In genomic region chr4:96559781-96560180, GRCm38 (mm10) we compare ENCODE assay signal across 24 mouse cellular contexts. TPM values are rescaled to one million over a fixed set of nuclear protein-coding genes. Genes with fewer than 3 reads are reported as not detected.
DNase-seq lines count a peak whose midpoint lies in the region; ATAC-seq and TF ChIP-seq lines count a peak whose summit lies in the region.
"Had no signal": no experiment of that assay in that cellular context is flagged by ENCODE, and none has a peak within 500 bp of the region (broad histone marks: within the 10 kb centered on the region; RNA-seq: fewer than 3 reads in every experiment).

No protein-coding gene starts in this region.

- ATAC-seq in forebrain, embryonic 14.5 days: no peak
- no peak for ATAC-seq in forebrain, embryonic 11.5 days (replicated peaks; ENCODE audit: low FRiP score)
- peak; percentile 74; the same call in 1 of the 2 replicates for ATAC-seq in forebrain, postnatal 0 days
- no peak for ATAC-seq in forebrain, embryonic 12.5 days (ENCODE audit: low FRiP score)
- ATAC-seq: CD4-positive, CD25-positive, alpha-beta regulatory T cell, adult 4 months; forebrain, embryonic 13.5 days had no signal

- 82% methylated on average over 1 of the region's 1 CpGs for WGBS in forebrain, embryonic 14.5 days
- WGBS in forebrain, embryonic 11.5 days: 71% methylated on average over 1 of the region's 1 CpGs
- 70% methylated on average over 1 of the region's 1 CpGs for WGBS in forebrain, postnatal 0 days
- WGBS in forebrain, embryonic 12.5 days: 79% methylated on average over 1 of the region's 1 CpGs

- H3K9me3 ChIP-seq in forebrain, embryonic 14.5 days (replicated peaks; ENCODE audit: control insufficient read depth, low read length): no peaks in the 10 kb centered on the region
- H3K9me3 ChIP-seq in forebrain, embryonic 11.5 days (ENCODE audit: control insufficient read depth, low read length): no peaks in the 10 kb centered on the region
- H3K9me3 ChIP-seq in forebrain, postnatal 0 days (ENCODE audit: low read length): no peaks in the 10 kb centered on the region
- no peaks in the 10 kb centered on the region for H3K9me3 ChIP-seq in forebrain, embryonic 12.5 days
- H3K9me3 ChIP-seq: embryonic facial prominence, embryonic 10.5 days; embryonic facial prominence, embryonic 12.5 days; forebrain, embryonic 13.5 days; G1E had no signal

- no peak overlapping the region for H3K27ac ChIP-seq in forebrain, embryonic 14.5 days (ENCODE audit: low read depth, low read length)
- H3K27ac ChIP-seq in forebrain, embryonic 11.5 days (ENCODE audit: low read depth, low read length): no peak overlapping the region
- no peak overlapping the region for H3K27ac ChIP-seq in forebrain, postnatal 0 days (ENCODE audit: low read depth, low read length)
- no peak overlapping the region for H3K27ac ChIP-seq in forebrain, embryonic 12.5 days
- H3K27ac ChIP-seq: embryonic facial prominence, embryonic 10.5 days; embryonic facial prominence, embryonic 12.5 days; forebrain, embryonic 13.5 days had no signal

- H3K4me3 ChIP-seq in forebrain, embryonic 14.5 days (ENCODE audit: low read depth, low read length): no peak overlapping the region
- H3K4me3 ChIP-seq in forebrain, embryonic 11.5 days (ENCODE audit: low read depth, low read length): no peak overlapping the region
- H3K4me3 ChIP-seq in forebrain, postnatal 0 days (ENCODE audit: low read depth, low read length): no peak overlapping the region
- H3K4me3 ChIP-seq in forebrain, embryonic 12.5 days (replicated peaks): no peak overlapping the region
- H3K4me3 ChIP-seq: embryonic facial prominence, embryonic 10.5 days; embryonic facial prominence, embryonic 12.5 days; forebrain, embryonic 13.5 days had no signal

- no peak overlapping the region for H3K9ac ChIP-seq in forebrain, embryonic 14.5 days (ENCODE audit: low read length)
- H3K9ac ChIP-seq in forebrain, embryonic 11.5 days (ENCODE audit: low read length): no peak overlapping the region
- H3K9ac ChIP-seq in forebrain, postnatal 0 days: no peak overlapping the region
- H3K9ac ChIP-seq in forebrain, embryonic 12.5 days: no peak overlapping the region
- H3K9ac ChIP-seq: embryonic facial prominence, embryonic 12.5 days; forebrain, embryonic 13.5 days had no signal

- TF ChIP-seq CTCF in forebrain, postnatal 0 days (IDR thresholded peaks at IDR 0.05; ENCODE audit: low read depth): no peak

- H3K36me3 ChIP-seq in forebrain, embryonic 14.5 days (ENCODE audit: control insufficient read depth, insufficient read depth, low read length): no peaks in the 10 kb centered on the region
- no peaks in the 10 kb centered on the region for H3K36me3 ChIP-seq in forebrain, embryonic 11.5 days (ENCODE audit: control insufficient read depth, insufficient read depth, low read length)
- H3K36me3 ChIP-seq in forebrain, postnatal 0 days (ENCODE audit: insufficient read depth): no peaks in the 10 kb centered on the region
- no peaks in the 10 kb centered on the region for H3K36me3 ChIP-seq in forebrain, embryonic 12.5 days (replicated peaks)
- H3K36me3 ChIP-seq: embryonic facial prominence, embryonic 10.5 days; embryonic facial prominence, embryonic 12.5 days; G1E had no signal

- no peaks in the 10 kb centered on the region for H3K4me1 ChIP-seq in forebrain, embryonic 14.5 days (ENCODE audit: control insufficient read depth, insufficient read depth, low read length)
- H3K4me1 ChIP-seq in forebrain, embryonic 11.5 days (replicated peaks; ENCODE audit: control insufficient read depth, insufficient read depth, low read length): no peaks in the 10 kb centered on the region
- H3K4me1 ChIP-seq in forebrain, postnatal 0 days (ENCODE audit: insufficient read depth): no peaks in the 10 kb centered on the region
- H3K4me1 ChIP-seq in forebrain, embryonic 12.5 days: no peaks in the 10 kb centered on the region
- H3K4me1 ChIP-seq: embryonic facial prominence, embryonic 10.5 days; embryonic facial prominence, embryonic 12.5 days; forebrain, embryonic 13.5 days had no signal

- H3K4me2 ChIP-seq in forebrain, embryonic 14.5 days (ENCODE audit: low read length): no peak overlapping the region
- no peak overlapping the region for H3K4me2 ChIP-seq in forebrain, embryonic 11.5 days (ENCODE audit: low read depth, low read length, severe bottlenecking)
- no peak overlapping the region for H3K4me2 ChIP-seq in forebrain, postnatal 0 days (ENCODE audit: low read depth)
- no peak overlapping the region for H3K4me2 ChIP-seq in forebrain, embryonic 12.5 days
- H3K4me2 ChIP-seq: embryonic facial prominence, embryonic 12.5 days; forebrain, embryonic 13.5 days had no signal

- no peaks in the 10 kb centered on the region for H3K27me3 ChIP-seq in forebrain, embryonic 14.5 days (replicated peaks; ENCODE audit: control insufficient read depth, insufficient read depth, low read length)
- H3K27me3 ChIP-seq in forebrain, embryonic 11.5 days (ENCODE audit: control insufficient read depth, insufficient read depth, low read length): no peaks in the 10 kb centered on the region
- no peaks in the 10 kb centered on the region for H3K27me3 ChIP-seq in forebrain, postnatal 0 days (ENCODE audit: insufficient read depth, low read length)
- no peaks in the 10 kb centered on the region for H3K27me3 ChIP-seq in forebrain, embryonic 12.5 days
- H3K27me3 ChIP-seq: CH12.LX; embryonic facial prominence, embryonic 12.5 days; forebrain, embryonic 13.5 days had no signal

- DNase-seq in forebrain, embryonic 14.5 days (ENCODE audit: low spot score): peak; percentile 4
- no peak for DNase-seq in forebrain, embryonic 11.5 days (ENCODE audit: low spot score)
- DNase-seq in forebrain, postnatal 0 days: no peak
- DNase-seq in retina, postnatal 1 day: peak; percentile 43
- DNase-seq in retina, embryonic 14.5 days (ENCODE audit: low spot score): no peak
- no peak for DNase-seq in spleen, postnatal 36 days (ENCODE audit: low spot score in 2 of 2)
- DNase-seq: adrenal gland, adult 2 months; adrenal gland, postnatal 10 days; adrenal gland, postnatal 25 days; B cell, adult 2 months; cerebellum, adult 11-12 months; cerebellum, adult 2 months; cerebellum, adult 9-10 months; cerebellum, postnatal 10 days; cerebellum, postnatal 25 days had no signal

RNA-seq across cellular contexts. Expression of gene Cyp2j6, which starts 6.3 kb away (rescaled TPM):
- 4.3 and 4.8 TPM in 2 replicates for polyA plus RNA-seq in forebrain, embryonic 14.5 days (2014; fragmentation: Nextera tagmentation; extraction: Ambion mirVana)
- 2.3 and 3.2 TPM in 2 replicates for polyA plus RNA-seq in forebrain, embryonic 11.5 days (2014; fragmentation: Nextera tagmentation; extraction: Ambion mirVana)
- 9.0 and 9.3 TPM in 2 replicates for total RNA-seq in forebrain, postnatal 0 days (2014; rRNA removed)
- 7.2 and 7.5 TPM in 2 replicates for polyA plus RNA-seq in forebrain, postnatal 0 days (2015; fragmentation: Nextera tagmentation; extraction: Ambion mirVana)
- 3.4 and 3.7 TPM in 2 replicates for polyA plus RNA-seq in forebrain, embryonic 12.5 days (2016; fragmentation: Nextera tagmentation; extraction: Ambion mirVana)
- total RNA-seq: CH12.LX had no signal
- polyA plus RNA-seq: CD4-positive, CD25-positive, alpha-beta regulatory T cell, adult 4 months; G1E had no signal

RNA-seq across cellular contexts. Expression of gene Cyp2j9, which starts 31.6 kb away (rescaled TPM):
- 3.0 and 3.4 TPM in 2 replicates for polyA plus RNA-seq in forebrain, embryonic 14.5 days (2014; fragmentation: Nextera tagmentation; extraction: Ambion mirVana)
- 1.4 and 1.8 TPM in 2 replicates for polyA plus RNA-seq in forebrain, embryonic 11.5 days (2014; fragmentation: Nextera tagmentation; extraction: Ambion mirVana)
- 9.5 and 9.7 TPM in 2 replicates for total RNA-seq in forebrain, postnatal 0 days (2014; rRNA removed)
- 6.8 and 8.3 TPM in 2 replicates for polyA plus RNA-seq in forebrain, postnatal 0 days (2015; fragmentation: Nextera tagmentation; extraction: Ambion mirVana)
- 2.0 and 2.7 TPM in 2 replicates for polyA plus RNA-seq in forebrain, embryonic 12.5 days (2016; fragmentation: Nextera tagmentation; extraction: Ambion mirVana)
- total RNA-seq: CH12.LX, G1E had no signal
- polyA plus RNA-seq: CD4-positive, CD25-positive, alpha-beta regulatory T cell, adult 4 months; G1E had no signal

RNA-seq across cellular contexts. Expression of gene Cyp2j8, which starts 52.6 kb away (rescaled TPM):
- polyA plus RNA-seq in forebrain, embryonic 14.5 days (2014; fragmentation: Nextera tagmentation; extraction: Ambion mirVana): not detected in 2 replicates
- polyA plus RNA-seq in forebrain, embryonic 11.5 days (2014; fragmentation: Nextera tagmentation; extraction: Ambion mirVana): not detected in 2 replicates
- total RNA-seq in forebrain, postnatal 0 days (2014; rRNA removed): 0.15 TPM in 1 of 2 replicates, not detected in the other
- not detected in 2 replicates for polyA plus RNA-seq in forebrain, postnatal 0 days (2015; fragmentation: Nextera tagmentation; extraction: Ambion mirVana)
- not detected in 2 replicates for polyA plus RNA-seq in forebrain, embryonic 12.5 days (2016; fragmentation: Nextera tagmentation; extraction: Ambion mirVana)
- total RNA-seq: adrenal gland, adult 2 months; adrenal gland, postnatal 10 days; adrenal gland, postnatal 25 days; adrenal gland, postnatal 4 days; CH12.LX; G1E had no signal
- polyA plus RNA-seq: adrenal gland, adult 2 months; CD4-positive, CD25-positive, alpha-beta regulatory T cell, adult 4 months; embryonic facial prominence, embryonic 10.5 days; embryonic facial prominence, embryonic 12.5 days; embryonic facial prominence, embryonic 14.5 days; forebrain, embryonic 13.5 days; G1E had no signal

Comparison
In these comparisons a context has a peak if more than half of its experiments do, and no peak if none do; other contexts are left out.
1. DNase-seq: peak in forebrain, embryonic 14.5 days (single experiment) and retina, postnatal 1 day (single experiment); none in forebrain, embryonic 11.5 days (single experiment), forebrain, postnatal 0 days (single experiment), retina, embryonic 14.5 days (single experiment) and spleen, postnatal 36 days (0 of 2).